Mouse (Mus musculus) liver, embryonic 15.5 days (tissue): ENCODE results near the gene Dhx58. TPM values are rescaled to one million over a fixed set of nuclear protein-coding genes. Genes with fewer than 3 reads are reported as not detected.
"Not testable (repeated sequence)": the region's sequence is repeated elsewhere in the genome, so short reads cannot be mapped to it uniquely, and the experiment has no call there.

Experiments
- ATAC-seq: fragments of 200-750 bp; cut with Nextera tagmentation; 2 replicates; pipeline ENCODE4 v1.8.0; 2017; ENCODE audit warnings: moderate number of reproducible peaks, mild to moderate bottlenecking, moderate library complexity; ENCODE audit not compliant: insufficient read depth
- H3K27ac ChIP-seq: fragments of 300-500 bp; sonication (generic); replicated peaks from 2 replicates; pipeline ENCODE4 v1.5.1; 2015; ENCODE audit warnings: mild to moderate bottlenecking, inconsistent platforms
- H3K27me3 ChIP-seq: fragments of 300-500 bp; sonication (generic); 2 replicates; pipeline ENCODE4 v1.6.1; 2015; ENCODE audit warnings: mild to moderate bottlenecking, inconsistent platforms
- H3K36me3 ChIP-seq: fragments of 300-500 bp; sonication (generic); replicated peaks from 2 replicates; pipeline ENCODE4 v1.6.1; 2015; ENCODE audit warnings: moderate library complexity, mild to moderate bottlenecking, inconsistent platforms
- H3K4me1 ChIP-seq: fragments of 300-500 bp; sonication (generic); replicated peaks from 2 replicates; pipeline ENCODE4 v1.6.1; 2015; ENCODE audit warnings: inconsistent platforms
- H3K4me2 ChIP-seq: fragments of 300-500 bp; sonication (generic); 2 replicates; pipeline ENCODE4 v1.6.1; 2015; ENCODE audit warnings: moderate library complexity, mild to moderate bottlenecking, inconsistent platforms
- H3K4me3 ChIP-seq: fragments of 300-500 bp; sonication (generic); replicated peaks from 2 replicates; pipeline ENCODE4 v1.5.1; 2015; ENCODE audit warnings: mild to moderate bottlenecking, inconsistent platforms
- H3K9ac ChIP-seq: fragments of 300-500 bp; sonication (generic); 2 replicates; pipeline ENCODE4 v1.6.1; 2015; ENCODE audit warnings: moderate library complexity, mild to moderate bottlenecking, inconsistent platforms
- H3K9me3 ChIP-seq: fragments of 300-500 bp; sonication (generic); replicated peaks from 2 replicates; pipeline ENCODE4 v1.6.1; 2016; ENCODE audit warnings: inconsistent platforms
- WGBS: fragments of 180-500 bp; shearing (Covaris S2); methylation state at CpG from one replicate; pipeline ENCODE4 v1.1.7; 2015; ENCODE audit warnings: mixed read lengths; ENCODE audit not compliant: insufficient replicate concordance; 5-methylcytosine and 5-hydroxymethylcytosine counted together
- polyA plus RNA-seq: library from polyadenylated mRNA; unstranded; fragments of >200 nt; fragmentation: Nextera tagmentation; extraction: Ambion mirVana; gene quantifications from 2 replicates; pipeline ENCODE4 v1.2.1, GENCODE M21; 2015

Gene Dhx58
- polyA plus RNA-seq, 1 experiment from 2014 or later: 2.7 TPM

DNA sequence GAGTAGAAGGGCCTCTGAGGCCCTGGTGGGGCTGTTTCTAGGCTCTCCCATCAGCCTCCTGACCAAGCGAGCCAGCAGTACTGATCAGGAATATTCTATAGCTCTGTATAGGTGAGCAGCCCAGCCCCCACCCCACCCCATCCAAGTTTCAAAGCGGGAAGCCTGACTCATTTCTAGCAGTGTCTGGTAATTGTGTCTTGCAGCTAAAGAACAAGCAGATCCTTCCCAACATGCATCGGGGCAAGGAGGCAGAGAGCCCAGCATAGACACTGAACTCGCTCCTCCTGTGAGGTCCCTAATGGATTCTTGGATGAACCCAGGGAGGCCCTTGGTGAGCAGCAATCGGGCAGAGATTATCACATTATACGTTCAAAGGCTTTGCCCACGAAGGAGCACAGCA, 26.3 kb downstream of the Dhx58 start:
- no peak overlapping the region for H3K9ac ChIP-seq
- 51% methylated on average over 7 of the region's 7 CpGs for WGBS
- H3K36me3 ChIP-seq: no peaks in the 10 kb centered on the region
- H3K4me2 ChIP-seq: no peak overlapping the region
- no peak overlapping the region for H3K27ac ChIP-seq
- no peaks in the 10 kb centered on the region for H3K4me1 ChIP-seq
- H3K9me3 ChIP-seq: no peaks in the 10 kb centered on the region
- no peak for ATAC-seq
- H3K4me3 ChIP-seq: no peak overlapping the region
- H3K27me3 ChIP-seq: peaks cover 34% of the 10 kb centered on the region

DNA sequence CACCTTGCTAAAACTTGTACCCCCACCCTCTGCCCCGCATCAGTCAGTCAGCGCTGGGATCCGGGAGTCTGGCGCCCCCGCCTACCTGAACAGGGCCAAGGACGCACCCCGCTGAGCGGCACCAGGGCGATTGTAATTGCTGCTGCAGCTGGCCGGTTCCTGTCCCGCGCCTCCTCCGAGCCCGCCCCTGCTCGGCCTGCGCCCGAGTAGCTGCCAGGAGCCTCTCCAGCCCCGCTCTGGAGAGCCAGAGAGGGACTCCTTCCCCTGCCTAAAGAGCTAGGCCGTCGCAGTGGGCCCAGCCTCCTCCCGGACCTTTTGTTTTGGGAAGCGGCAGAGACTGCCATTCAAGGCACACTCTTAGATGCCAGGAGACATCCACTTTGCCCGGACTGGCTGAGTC, 30.9 kb downstream of the Dhx58 start:
- H3K27ac ChIP-seq: no peak overlapping the region
- ATAC-seq: no peak
- H3K4me1 ChIP-seq: no peaks in the 10 kb centered on the region
- no peak overlapping the region for H3K9ac ChIP-seq
- WGBS: 10% methylated on average over 23 of the region's 23 CpGs
- H3K9me3 ChIP-seq: no peaks in the 10 kb centered on the region
- peaks cover 44% of the 10 kb centered on the region for H3K27me3 ChIP-seq
- H3K4me3 ChIP-seq: no peak overlapping the region
- H3K36me3 ChIP-seq: no peaks in the 10 kb centered on the region
- no peak overlapping the region for H3K4me2 ChIP-seq

DNA sequence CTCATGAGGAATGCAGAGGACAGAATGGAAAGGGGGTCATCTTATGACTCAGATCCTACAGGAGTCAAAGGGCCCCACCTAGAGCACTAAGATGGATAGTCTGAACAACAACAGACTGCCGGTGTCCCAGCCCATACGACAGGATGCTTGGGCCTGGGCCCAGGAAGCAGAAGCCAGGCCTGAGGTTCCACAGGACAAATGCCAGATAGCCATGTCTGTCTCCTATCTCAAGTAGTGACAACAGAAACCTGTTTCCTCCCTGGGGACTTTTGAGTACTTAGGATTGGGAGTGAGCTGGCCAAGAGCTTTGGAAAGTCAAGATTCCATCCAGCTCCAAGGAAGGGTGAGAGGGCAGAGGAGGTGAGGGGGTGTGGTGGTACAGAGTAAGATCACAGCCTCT, 32.1 kb downstream of the Dhx58 start:
- peaks cover 44% of the 10 kb centered on the region for H3K27me3 ChIP-seq
- no peak overlapping the region for H3K9ac ChIP-seq
- ATAC-seq: no peak
- H3K4me3 ChIP-seq: no peak overlapping the region
- no peaks in the 10 kb centered on the region for H3K9me3 ChIP-seq
- 46% methylated on average over 2 of the region's 2 CpGs for WGBS
- no peak overlapping the region for H3K4me2 ChIP-seq
- H3K27ac ChIP-seq: no peak overlapping the region
- no peaks in the 10 kb centered on the region for H3K4me1 ChIP-seq
- no peaks in the 10 kb centered on the region for H3K36me3 ChIP-seq

DNA sequence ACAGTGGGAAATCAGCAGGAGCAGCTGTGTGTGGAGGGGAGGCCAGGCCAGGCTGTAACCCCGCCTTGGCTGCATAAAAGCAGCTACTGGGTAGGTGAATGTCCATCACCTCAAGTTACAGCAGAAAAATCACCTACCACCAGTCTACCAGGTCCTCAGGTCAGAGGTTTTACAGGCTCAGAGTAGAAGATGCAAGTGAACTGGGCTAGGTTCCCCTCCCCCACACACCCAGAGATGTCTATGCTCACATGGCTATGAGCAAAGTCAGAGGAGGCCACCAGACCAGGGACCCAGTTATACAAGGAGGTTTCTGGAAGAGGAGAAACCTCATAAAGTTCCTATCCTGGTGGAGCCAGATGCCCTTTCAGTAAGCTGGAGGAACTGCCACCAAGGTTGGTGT, 33.0 kb downstream of the Dhx58 start:
- H3K4me3 ChIP-seq: no peak overlapping the region
- 38% methylated on average over 1 of the region's 1 CpGs for WGBS
- no peak for ATAC-seq

DNA sequence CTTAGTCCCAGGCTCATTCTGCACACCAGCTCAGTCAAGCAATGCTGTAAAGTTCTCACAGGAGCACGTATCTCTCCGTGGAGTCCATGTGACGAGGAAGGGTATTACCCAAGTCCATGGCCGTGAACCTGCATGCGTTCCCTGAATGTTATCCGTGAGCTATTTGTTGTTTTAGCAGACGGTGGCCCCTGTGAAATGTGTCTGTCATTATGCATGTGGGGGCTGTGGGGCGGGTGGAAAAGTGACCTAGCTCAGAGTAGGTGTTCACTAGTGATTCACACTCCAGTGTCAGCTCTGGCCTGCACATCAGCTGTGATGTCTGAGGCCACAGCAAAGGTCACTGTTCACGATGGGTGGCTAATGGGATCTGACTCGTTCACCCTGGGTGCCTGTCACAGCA, 44.3 kb downstream of the Dhx58 start:
- Histone ChIP-seq H3K4me3 (no peak overlapping the region), H3K27ac (no peak overlapping the region), H3K4me2 (no peak overlapping the region), H3K9me3 (no peaks in the 10 kb centered on the region), H3K9ac (no peak overlapping the region), H3K36me3 (no peaks in the 10 kb centered on the region), H3K4me1 (no peaks in the 10 kb centered on the region), H3K27me3 (peaks cover 5% of the 10 kb centered on the region; the same call in 1 of the 2 replicates)
- WGBS: 62% methylated on average over 10 of the region's 10 CpGs
- ATAC-seq: no peak

More for the DNA sequence above, 33.0 kb downstream of the Dhx58 start:
- H3K36me3 ChIP-seq: no peaks in the 10 kb centered on the region
- H3K4me1 ChIP-seq: no peaks in the 10 kb centered on the region
- H3K27me3 ChIP-seq: peaks cover 42% of the 10 kb centered on the region
- H3K9ac ChIP-seq: no peak overlapping the region
- H3K9me3 ChIP-seq: no peaks in the 10 kb centered on the region
- H3K27ac ChIP-seq: no peak overlapping the region
- no peak overlapping the region for H3K4me2 ChIP-seq

DNA sequence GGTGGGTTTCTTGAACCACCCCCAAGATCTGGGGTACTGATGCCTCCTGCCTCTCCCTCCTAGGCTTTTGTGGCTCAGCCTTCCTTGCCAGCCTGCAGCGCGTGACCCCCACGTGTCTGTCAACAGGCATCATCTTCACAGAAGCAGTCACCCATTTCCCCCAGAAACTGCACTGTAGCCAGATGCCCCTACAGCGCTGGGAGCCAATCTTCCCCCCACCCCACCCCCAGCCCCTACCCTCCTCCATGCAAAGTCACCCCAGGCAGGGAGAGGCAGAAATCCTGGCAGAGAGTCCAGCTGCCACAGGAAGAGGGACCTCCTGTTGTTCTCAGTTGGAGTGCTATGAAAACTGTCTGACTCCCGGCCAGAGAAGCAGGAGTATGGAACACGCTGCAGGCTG, 47.6 kb downstream of the Dhx58 start:
- Histone ChIP-seq H3K4me1 (no peaks in the 10 kb centered on the region), H3K4me2 (no peak overlapping the region), H3K4me3 (no peak overlapping the region), H3K36me3 (no peaks in the 10 kb centered on the region), H3K9me3 (no peaks in the 10 kb centered on the region), H3K9ac (no peak overlapping the region), H3K27me3 (peaks cover 13% of the 10 kb centered on the region), H3K27ac (no peak overlapping the region)
- no peak for ATAC-seq
- WGBS: 26% methylated on average over 6 of the region's 6 CpGs

DNA sequence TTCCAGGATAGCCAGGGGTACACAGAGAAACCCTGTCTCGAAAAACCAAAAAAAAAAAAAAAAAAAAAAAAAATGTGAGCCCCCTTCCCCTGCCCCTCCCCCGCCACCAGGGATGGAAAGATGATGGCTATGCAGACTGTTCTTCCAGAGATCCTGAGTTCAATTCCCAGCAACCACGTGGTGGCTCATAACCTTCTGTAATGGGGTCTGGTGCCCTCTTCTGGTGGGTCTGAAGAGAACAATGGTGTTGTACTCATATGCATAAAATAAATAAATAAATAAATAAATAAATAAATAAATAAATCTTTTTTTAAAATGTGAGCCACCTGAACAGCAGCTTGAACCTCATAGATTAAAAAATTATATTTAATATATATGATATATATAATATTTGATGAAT, 48.5 kb downstream of the Dhx58 start:
- H3K4me1 ChIP-seq, H3K9ac ChIP-seq, H3K27ac ChIP-seq, H3K4me3 ChIP-seq, H3K36me3 ChIP-seq, ATAC-seq, H3K9me3 ChIP-seq, H3K4me2 ChIP-seq: not testable (repeated sequence)
- WGBS: 36% methylated on average over 3 of the region's 3 CpGs
- H3K27me3 ChIP-seq: peaks cover 20% of the 10 kb centered on the region

DNA sequence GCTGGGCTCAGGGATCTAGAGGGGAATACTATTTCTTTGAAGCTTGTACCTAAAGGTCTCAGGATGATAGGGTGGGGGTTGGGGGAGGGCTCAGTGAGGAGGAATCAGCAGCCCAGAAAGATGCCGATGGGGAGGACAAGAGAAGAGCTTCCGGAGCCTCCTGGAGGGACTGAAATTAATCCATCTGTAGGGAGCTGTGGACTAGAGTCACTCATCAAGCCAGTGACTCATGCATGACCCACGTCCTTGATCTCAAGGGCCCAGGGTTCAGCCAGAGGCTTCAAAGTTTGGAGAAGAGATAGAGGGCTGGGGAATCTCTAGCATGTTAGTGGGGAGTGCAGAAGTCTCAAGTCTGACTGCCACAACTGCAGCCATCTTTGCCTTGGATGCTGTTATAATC, 52.3 kb downstream of the Dhx58 start:
- ATAC-seq: no peak
- Histone ChIP-seq H3K36me3 (no peaks in the 10 kb centered on the region), H3K27me3 (peaks cover 37% of the 10 kb centered on the region), H3K27ac (no peak overlapping the region), H3K4me1 (no peaks in the 10 kb centered on the region), H3K4me2 (no peak overlapping the region), H3K9me3 (no peaks in the 10 kb centered on the region), H3K9ac (no peak overlapping the region), H3K4me3 (no peak overlapping the region)
- 29% methylated on average over 3 of the region's 3 CpGs for WGBS

DNA sequence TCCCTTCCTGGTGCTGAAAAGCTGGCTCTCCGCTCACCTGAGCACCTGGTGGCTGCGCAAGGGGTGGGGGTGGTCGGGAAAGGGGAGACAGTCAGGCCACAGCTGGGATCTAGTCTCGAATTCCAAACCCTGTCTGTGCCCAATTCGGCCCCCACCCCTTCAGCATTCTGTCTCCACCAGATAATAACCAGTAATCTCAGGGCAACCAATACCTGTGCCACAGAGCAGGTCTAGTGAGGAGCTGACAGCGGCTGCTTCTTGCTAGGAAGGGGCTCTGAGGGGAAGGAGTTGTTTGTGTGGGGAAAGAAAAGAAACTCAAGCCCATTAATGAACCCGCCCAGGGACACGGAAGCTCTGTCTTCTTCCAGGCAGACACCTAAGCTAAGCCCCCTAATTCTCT, 52.9 kb downstream of the Dhx58 start:
- peaks cover 37% of the 10 kb centered on the region for H3K27me3 ChIP-seq
- no peak overlapping the region for H3K4me2 ChIP-seq
- no peaks in the 10 kb centered on the region for H3K4me1 ChIP-seq
- 15% methylated on average over 8 of the region's 8 CpGs for WGBS
- H3K36me3 ChIP-seq: no peaks in the 10 kb centered on the region
- no peak overlapping the region for H3K27ac ChIP-seq
- no peaks in the 10 kb centered on the region for H3K9me3 ChIP-seq
- ATAC-seq: no peak
- H3K9ac ChIP-seq: no peak overlapping the region
- no peak overlapping the region for H3K4me3 ChIP-seq

DNA sequence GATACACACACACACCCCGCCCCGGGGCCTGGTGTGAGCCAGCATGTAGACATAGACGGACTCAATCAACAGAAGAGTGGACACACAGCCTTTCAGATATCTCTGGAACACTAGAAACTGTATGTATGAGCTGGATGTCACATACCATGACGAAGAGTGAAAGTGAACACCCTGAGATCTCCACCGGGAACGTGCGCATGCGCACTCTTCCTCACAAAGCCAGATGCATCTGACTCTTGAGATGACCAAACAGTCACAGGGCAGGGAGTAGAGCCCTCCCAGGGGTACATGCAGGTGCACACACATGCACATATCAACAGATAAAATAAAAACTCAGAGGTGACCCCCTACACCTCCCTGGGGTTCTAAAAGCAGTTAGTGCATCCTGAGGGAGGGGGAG, 55.7 kb downstream of the Dhx58 start:
- H3K27me3 ChIP-seq: peaks cover 42% of the 10 kb centered on the region

DNA sequence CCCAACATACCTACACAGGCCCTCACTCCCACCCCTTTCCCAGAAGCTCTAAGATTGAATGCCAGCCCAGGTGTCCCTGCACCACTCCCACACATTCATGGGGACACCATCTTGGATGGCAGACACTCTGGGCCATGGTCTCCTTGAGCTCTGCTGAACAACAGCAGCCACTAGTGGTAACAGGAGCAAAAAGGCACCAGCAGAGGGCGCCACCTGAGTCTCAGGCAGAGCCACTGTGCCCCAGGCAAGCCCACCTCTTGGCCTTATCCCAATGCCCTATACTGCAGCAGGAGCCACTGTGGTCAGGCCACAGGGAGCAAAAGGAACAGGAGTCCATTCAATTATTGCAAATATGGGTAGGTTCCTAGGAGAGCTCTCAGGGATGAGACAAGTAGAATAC, 57.8 kb downstream of the Dhx58 start:
- H3K27ac ChIP-seq: no peak overlapping the region
- no peak overlapping the region for H3K4me3 ChIP-seq
- no peaks in the 10 kb centered on the region for H3K36me3 ChIP-seq
- WGBS: 0% methylated on average over 1 of the region's 1 CpGs
- no peak overlapping the region for H3K4me2 ChIP-seq
- no peak overlapping the region for H3K9ac ChIP-seq
- ATAC-seq: no peak
- no peaks in the 10 kb centered on the region for H3K9me3 ChIP-seq
- H3K4me1 ChIP-seq: no peaks in the 10 kb centered on the region
- peaks cover 39% of the 10 kb centered on the region for H3K27me3 ChIP-seq

More for the DNA sequence above, 55.7 kb downstream of the Dhx58 start:
- no peak for ATAC-seq
- no peak overlapping the region for H3K27ac ChIP-seq
- no peaks in the 10 kb centered on the region for H3K9me3 ChIP-seq
- no peak overlapping the region for H3K4me3 ChIP-seq
- no peak overlapping the region for H3K9ac ChIP-seq
- no peak overlapping the region for H3K4me2 ChIP-seq
- WGBS: 74% methylated on average over 8 of the region's 8 CpGs
- no peaks in the 10 kb centered on the region for H3K4me1 ChIP-seq
- H3K36me3 ChIP-seq: no peaks in the 10 kb centered on the region
